Mouse (Mus musculus) heart, postnatal 14 days (tissue): Measurements from ENCODE around the gene Slc50a1. TPM values are rescaled to one million over a fixed set of nuclear protein-coding genes. Genes with fewer than 3 reads are reported as not detected.

Experiments used
- DNase-seq, 2 experiments: peaks; one replicate each; pipeline ENCODE4 v3.0.0; 2021 to 2022
- intact Hi-C: fragments of 180-260 bp; cut with DNase I; formaldehyde crosslinking; loops from one replicate; pipeline ENCODE4 v1.15.1; 2025
- long read RNA-seq, 2 experiments: library from polyadenylated mRNA; stranded (forward); transcript quantifications; one replicate each; pipeline ENCODE4 v2.0.0; 2021
- total RNA-seq, 2 experiments: library from RNA; stranded (reverse); gene quantifications; 2 replicates each; pipeline ENCODE4 v1.2.3; 2021

The Slc50a1 gene
- total RNA-seq = 10 to 100 TPM; 20.6 to 22.7 TPM
- long read RNA-seq, experiment 1, transcript Slc50a1-201 (6 exons, 1,022 nt) = major isoform, 25 of 35 reads
- long read RNA-seq, experiment 1, partial matches to known transcripts = 0 of 35 reads
- long read RNA-seq, experiment 1, other reads (novel, unspliced or antisense) = 3 of 35 reads
- long read RNA-seq, experiment 2, transcript Slc50a1-201 (6 exons, 1,022 nt) = major isoform, 12 of 24 reads
- long read RNA-seq, experiment 2, partial matches to known transcripts = 1 of 24 reads
- long read RNA-seq, experiment 2, other reads (novel, unspliced or antisense) = 5 of 24 reads

- intact Hi-C loops = no loop called here
- peak; percentile 93 to 94 for DNase-seq
Observed at GRCm38 (mm10) chr3:89270051-89270755, at the start of gene Slc50a1. TSS of gene Slc50a1 (minus strand) at chr3:89270570.

- no peak for DNase-seq
- intact Hi-C loops = loop anchor here (2.0 kb wide), 1 partner anchor 17 kb away; no protein-coding TSS in a partner anchor
Observed at GRCm38 (mm10) chr3:89319591-89320350, 49.4 kb upstream of the Slc50a1 start.

GRCm38 (mm10) chr3:89318971-89319590 is 48.7 kb upstream of the Slc50a1 start:
- intact Hi-C loops = loop anchor here (2.0 kb wide), 1 partner anchor 18 kb away; no protein-coding TSS in a partner anchor
- no peak for DNase-seq

- intact Hi-C loops = loop anchor here (2.0 kb wide), 1 partner anchor 18 kb away; no protein-coding TSS in a partner anchor
- DNase-seq = no peak
Observed at GRCm38 (mm10) chr3:89318316-89318715, 47.9 kb upstream of the Slc50a1 start.

- no peak for DNase-seq
- intact Hi-C loops = loop anchor here (2.0 kb wide), 1 partner anchor 38 kb away; no protein-coding TSS in a partner anchor
Observed at GRCm38 (mm10) chr3:89317246-89317645, 46.9 kb upstream of the Slc50a1 start.

- intact Hi-C loops = loop anchor here (2.0 kb wide), 1 partner anchor 38 kb away; no protein-coding TSS in a partner anchor
Observed at GRCm38 (mm10) chr3:89316833-89317232, 46.5 kb upstream of the Slc50a1 start.

GRCm38 (mm10) chr3:89315930-89316831 is 45.8 kb upstream of the Slc50a1 start:
- no peak for DNase-seq

More at GRCm38 (mm10) chr3:89316833-89317232, 46.5 kb upstream of the Slc50a1 start:
- peak; percentile 84 to 89 for DNase-seq

GRCm38 (mm10) chr3:89315195-89315929 is 45.0 kb upstream of the Slc50a1 start:
- intact Hi-C loops = loop anchor here (2.0 kb wide), 1 partner anchor 169 kb away; no protein-coding TSS in a partner anchor
- peak; percentile 87 to 90 for DNase-seq

More at GRCm38 (mm10) chr3:89315930-89316831, 45.8 kb upstream of the Slc50a1 start:
- intact Hi-C loops = loop anchor here (2.0 kb wide), 2 partner anchors 39 to 169 kb away; no protein-coding TSS in a partner anchor

GRCm38 (mm10) chr3:89314791-89315190 is 44.4 kb upstream of the Slc50a1 start:
- intact Hi-C loops = loop anchor here (2.0 kb wide), 1 partner anchor 170 kb away; no protein-coding TSS in a partner anchor
- no peak for DNase-seq

GRCm38 (mm10) chr3:89314340-89314739 is 44.0 kb upstream of the Slc50a1 start:
- intact Hi-C loops = loop anchor here (2.0 kb wide), 1 partner anchor 170 kb away; no protein-coding TSS in a partner anchor
- DNase-seq = no peak

- intact Hi-C loops = loop anchor here (1.0 to 2.0 kb wide), 2 partner anchors 23 to 58 kb away; no protein-coding TSS in a partner anchor
- DNase-seq = peak; percentile 64 to 81
Observed at GRCm38 (mm10) chr3:89308089-89308488, 37.7 kb upstream of the Slc50a1 start.

GRCm38 (mm10) chr3:89305551-89306325 is 35.4 kb upstream of the Slc50a1 start:
- intact Hi-C loops = no loop called here
- no peak for DNase-seq

GRCm38 (mm10) chr3:89305105-89305504 is 34.7 kb upstream of the Slc50a1 start:
- no peak for DNase-seq
- intact Hi-C loops = no loop called here

- intact Hi-C loops = no loop called here
- DNase-seq = no peak
Observed at GRCm38 (mm10) chr3:89304440-89304839, 34.1 kb upstream of the Slc50a1 start.

GRCm38 (mm10) chr3:89300514-89300913 is 30.1 kb upstream of the Slc50a1 start:
- intact Hi-C loops = no loop called here
- no peak for DNase-seq

GRCm38 (mm10) chr3:89300071-89300470 is 29.7 kb upstream of the Slc50a1 start:
- intact Hi-C loops = no loop called here
- no peak for DNase-seq

GRCm38 (mm10) chr3:89299499-89299898 is 29.1 kb upstream of the Slc50a1 start:
- DNase-seq = no peak
- intact Hi-C loops = no loop called here
